Comparison of ENCODE assay signal across 8 mouse cellular contexts in the genomic region with DNA sequence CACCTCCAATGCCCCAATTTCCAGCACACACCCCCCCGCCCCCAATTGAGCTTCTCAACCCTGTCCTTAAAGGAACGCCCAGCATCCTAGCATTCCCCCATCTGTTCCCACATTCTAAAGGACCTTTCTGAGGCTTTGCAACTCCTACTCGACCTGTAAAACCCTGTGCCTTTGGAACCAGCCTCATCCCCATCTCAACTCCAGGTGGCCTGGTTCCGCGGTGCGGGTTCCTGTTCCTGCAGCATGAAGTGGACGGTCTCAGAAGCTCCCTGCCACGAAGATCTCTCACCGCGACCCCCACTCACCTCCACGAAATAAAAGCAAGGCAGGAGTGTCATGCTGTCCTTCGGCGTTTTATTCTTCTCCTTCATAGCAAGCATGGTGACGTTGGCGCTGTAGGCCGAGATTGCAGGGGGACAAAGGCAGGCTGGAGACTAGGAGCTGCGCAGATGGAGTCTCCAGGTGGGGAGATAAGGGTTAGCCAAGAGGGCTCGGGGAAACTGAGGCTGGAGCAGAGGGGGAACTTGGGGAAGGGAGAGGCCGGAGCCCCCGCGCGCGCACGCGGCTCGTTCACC. TPM values are rescaled to one million over a fixed set of nuclear protein-coding genes. Genes with fewer than 3 reads are reported as not detected.
DNase-seq lines count a peak whose midpoint lies in the region; ATAC-seq and TF ChIP-seq lines count a peak whose summit lies in the region.

No protein-coding gene starts in this region.

- no peaks in the 10 kb centered on the region for H3K9me3 ChIP-seq in heart, embryonic 13.5 days
- H3K9me3 ChIP-seq in G1E (replicated peaks) = no peaks in the 10 kb centered on the region
- no peaks in the 10 kb centered on the region for H3K9me3 ChIP-seq in forebrain, embryonic 14.5 days (replicated peaks; ENCODE audit: control insufficient read depth, low read length)
- H3K9me3 ChIP-seq in liver, embryonic 15.5 days (replicated peaks) = no peaks in the 10 kb centered on the region

- 5% methylated on average over 26 of the region's 26 CpGs for WGBS in heart, embryonic 13.5 days
- under 1% methylated on average over 26 of the region's 26 CpGs for WGBS in forebrain, embryonic 14.5 days
- 1% methylated on average over 26 of the region's 26 CpGs for WGBS in liver, embryonic 15.5 days (ENCODE audit: insufficient replicate concordance)

- peak overlapping the region; percentile 94 for H3K4me2 ChIP-seq in heart, embryonic 13.5 days
- H3K4me2 ChIP-seq in forebrain, embryonic 14.5 days (ENCODE audit: low read length) = peak overlapping the region; percentile 74
- H3K4me2 ChIP-seq in liver, embryonic 15.5 days = peak overlapping the region; percentile 75

- no peaks in the 10 kb centered on the region for H3K36me3 ChIP-seq in heart, embryonic 13.5 days
- no peaks in the 10 kb centered on the region for H3K36me3 ChIP-seq in G1E (replicated peaks)
- H3K36me3 ChIP-seq in forebrain, embryonic 14.5 days (ENCODE audit: control insufficient read depth, insufficient read depth, low read length) = peaks cover 29% of the 10 kb centered on the region
- no peaks in the 10 kb centered on the region for H3K36me3 ChIP-seq in liver, embryonic 15.5 days (replicated peaks)

- no peak for TF ChIP-seq CTCF in G1E (IDR thresholded peaks at IDR 0.05; ENCODE audit: low read depth, low read length)

- DNase-seq in heart, adult 18-20 months = no peak
- no peak for DNase-seq in G1E (ENCODE audit: low spot score)
- peak; percentile 46 for DNase-seq in forebrain, embryonic 14.5 days (ENCODE audit: low spot score)
- DNase-seq in adrenal gland, postnatal 10 days = no peak
- no peak for DNase-seq in cerebellum, postnatal 36 days
- DNase-seq in right cerebral cortex, postnatal 10 days (ENCODE audit: low spot score in 2 of 2) = no peak

- H3K9ac ChIP-seq in heart, embryonic 13.5 days = peak overlapping the region; percentile 88
- peak overlapping the region; percentile 98 for H3K9ac ChIP-seq in forebrain, embryonic 14.5 days (ENCODE audit: low read length)
- H3K9ac ChIP-seq in liver, embryonic 15.5 days = peak overlapping the region; percentile 27; the same call in 1 of the 2 replicates

- peaks cover 23% of the 10 kb centered on the region; the same call in 1 of the 2 replicates for H3K27me3 ChIP-seq in heart, embryonic 13.5 days (replicated peaks)
- peaks cover 54% of the 10 kb centered on the region for H3K27me3 ChIP-seq in G1E (ENCODE audit: insufficient read depth, low read length)
- no peaks in the 10 kb centered on the region for H3K27me3 ChIP-seq in forebrain, embryonic 14.5 days (replicated peaks; ENCODE audit: control insufficient read depth, insufficient read depth, low read length)
- H3K27me3 ChIP-seq in liver, embryonic 15.5 days = peaks cover 49% of the 10 kb centered on the region

- H3K27ac ChIP-seq in heart, embryonic 13.5 days (replicated peaks) = no peak overlapping the region; the same call in 1 of the 2 replicates
- H3K27ac ChIP-seq in forebrain, embryonic 14.5 days (ENCODE audit: low read depth, low read length) = peak overlapping the region; percentile 97
- no peak overlapping the region for H3K27ac ChIP-seq in liver, embryonic 15.5 days (replicated peaks)

- no peak for ATAC-seq in heart, embryonic 13.5 days (ENCODE audit: extremely low read depth, insufficient number of reproducible peaks, low FRiP score, low TSS enrichment)
- ATAC-seq in G1E (ENCODE audit: extremely low read depth, insufficient number of reproducible peaks, low FRiP score, poor library complexity, severe bottlenecking) = no peak
- ATAC-seq in forebrain, embryonic 14.5 days = peak; percentile 54
- ATAC-seq in liver, embryonic 15.5 days (ENCODE audit: insufficient read depth) = no peak

- H3K4me1 ChIP-seq in heart, embryonic 13.5 days = peaks cover 22% of the 10 kb centered on the region
- H3K4me1 ChIP-seq in G1E (ENCODE audit: insufficient read depth, low read depth, low read length) = peaks cover 43% of the 10 kb centered on the region
- peaks cover 17% of the 10 kb centered on the region for H3K4me1 ChIP-seq in forebrain, embryonic 14.5 days (ENCODE audit: control insufficient read depth, insufficient read depth, low read length)
- peaks cover 31% of the 10 kb centered on the region for H3K4me1 ChIP-seq in liver, embryonic 15.5 days (replicated peaks)

- peak overlapping the region; percentile 72 for H3K4me3 ChIP-seq in heart, embryonic 13.5 days
- peak overlapping the region; percentile 60; the same call in 1 of the 2 replicates for H3K4me3 ChIP-seq in G1E (ENCODE audit: low read depth, low read length)
- peak overlapping the region; percentile 85 for H3K4me3 ChIP-seq in forebrain, embryonic 14.5 days (ENCODE audit: low read depth, low read length)
- peak overlapping the region; percentile 55 for H3K4me3 ChIP-seq in liver, embryonic 15.5 days (replicated peaks)

RNA-seq across cellular contexts. Expression of a gene that starts 0.5 kb away (rescaled TPM):
- 2.5 and 2.6 TPM in 2 replicates for polyA plus RNA-seq in heart, embryonic 13.5 days (2015; fragmentation: Nextera tagmentation; extraction: Ambion mirVana)
- not detected for total RNA-seq in heart, adult 18-20 months (2021)
- not detected in 2 replicates for total RNA-seq in G1E (2014; fragmentation: Nextera tagmentation)
- 0.49 TPM in 1 of 2 replicates, not detected in the other for total RNA-seq in G1E (2017)
- 2.0 and 2.1 TPM in 2 replicates for polyA plus RNA-seq in G1E (2012)
- polyA plus RNA-seq in forebrain, embryonic 14.5 days (2014; fragmentation: Nextera tagmentation; extraction: Ambion mirVana) = 16.9 and 17.1 TPM in 2 replicates
- 112 and 131 TPM in 2 replicates for polyA plus RNA-seq in liver, embryonic 15.5 days (2015; fragmentation: Nextera tagmentation; extraction: Ambion mirVana)
- 1 to 10 TPM; 1.5 to 2.8 TPM for total RNA-seq in adrenal gland, postnatal 10 days (2021)

RNA-seq across cellular contexts. Expression of a gene that starts 0.6 kb away (rescaled TPM):
- polyA plus RNA-seq in heart, embryonic 13.5 days (2015; fragmentation: Nextera tagmentation; extraction: Ambion mirVana) = 15.8 and 16.4 TPM in 2 replicates
- under 1 TPM; 0.12 to 0.18 TPM for total RNA-seq in heart, adult 18-20 months (2021)
- total RNA-seq in G1E (2014; fragmentation: Nextera tagmentation) (not detected in 2 replicates), G1E (2017) (0.06 and 0.82 TPM in 2 replicates)
- polyA plus RNA-seq in G1E (2012) = 0.13 and 0.20 TPM in 2 replicates
- 224 and 298 TPM in 2 replicates for polyA plus RNA-seq in forebrain, embryonic 14.5 days (2014; fragmentation: Nextera tagmentation; extraction: Ambion mirVana)
- 5.8 and 6.1 TPM in 2 replicates for polyA plus RNA-seq in liver, embryonic 15.5 days (2015; fragmentation: Nextera tagmentation; extraction: Ambion mirVana)
- 1 to 10 TPM; 3.4 to 4.3 TPM for total RNA-seq in adrenal gland, postnatal 10 days (2021)

RNA-seq across cellular contexts. Expression of a gene that starts 12.2 kb away (rescaled TPM):
- 0.25 and 0.96 TPM in 2 replicates for polyA plus RNA-seq in heart, embryonic 13.5 days (2015; fragmentation: Nextera tagmentation; extraction: Ambion mirVana)
- not detected for total RNA-seq in heart, adult 18-20 months (2021)
- total RNA-seq in G1E (2014; fragmentation: Nextera tagmentation) (not detected in 2 replicates), G1E (2017) (0.23 TPM in 1 of 2 replicates, not detected in the other)
- polyA plus RNA-seq in G1E (2012) = 0.72 and 1.1 TPM in 2 replicates
- polyA plus RNA-seq in forebrain, embryonic 14.5 days (2014; fragmentation: Nextera tagmentation; extraction: Ambion mirVana) = 0.36 TPM in 1 of 2 replicates, not detected in the other
- 211 and 227 TPM in 2 replicates for polyA plus RNA-seq in liver, embryonic 15.5 days (2015; fragmentation: Nextera tagmentation; extraction: Ambion mirVana)
- 1 to 10 TPM; 2.1 to 2.3 TPM for total RNA-seq in adrenal gland, postnatal 10 days (2021)

RNA-seq across cellular contexts. Expression of a gene that starts 16.9 kb away (rescaled TPM):
- polyA plus RNA-seq in heart, embryonic 13.5 days (2015; fragmentation: Nextera tagmentation; extraction: Ambion mirVana) = not detected in 2 replicates
- 100 to 1,000 TPM in 1 of 2 experiments, 10 to 100 TPM in 1; 49.7 to 435 TPM for total RNA-seq in heart, adult 18-20 months (2021)
- total RNA-seq in G1E (2014; fragmentation: Nextera tagmentation) (not detected in 2 replicates), G1E (2017) (not detected in 2 replicates)
- not detected in 2 replicates for polyA plus RNA-seq in G1E (2012)
- not detected in 2 replicates for polyA plus RNA-seq in forebrain, embryonic 14.5 days (2014; fragmentation: Nextera tagmentation; extraction: Ambion mirVana)
- polyA plus RNA-seq in liver, embryonic 15.5 days (2015; fragmentation: Nextera tagmentation; extraction: Ambion mirVana) = not detected in 2 replicates
- 100 to 1,000 TPM; 316 to 348 TPM for total RNA-seq in adrenal gland, postnatal 10 days (2021)

RNA-seq across cellular contexts. Expression of a gene that starts 19.6 kb away (rescaled TPM):
- 122 and 141 TPM in 2 replicates for polyA plus RNA-seq in heart, embryonic 13.5 days (2015; fragmentation: Nextera tagmentation; extraction: Ambion mirVana)
- total RNA-seq in heart, adult 18-20 months (2021) = 10 to 100 TPM; 35.8 to 39.9 TPM
- total RNA-seq in G1E (2014; fragmentation: Nextera tagmentation) (333 and 387 TPM in 2 replicates), G1E (2017) (168 and 190 TPM in 2 replicates)
- polyA plus RNA-seq in G1E (2012) = 1,117 and 1,292 TPM in 2 replicates
- polyA plus RNA-seq in forebrain, embryonic 14.5 days (2014; fragmentation: Nextera tagmentation; extraction: Ambion mirVana) = 98.2 and 109 TPM in 2 replicates
- polyA plus RNA-seq in liver, embryonic 15.5 days (2015; fragmentation: Nextera tagmentation; extraction: Ambion mirVana) = 120 and 133 TPM in 2 replicates
- total RNA-seq in adrenal gland, postnatal 10 days (2021) = 100 to 1,000 TPM; 267 to 270 TPM

Comparison
In these comparisons a context has a peak if more than half of its experiments do, and no peak if none do; other contexts are left out.
1. H3K9ac ChIP-seq: peak in every context shown above with its lines; median percentile 98 in forebrain, embryonic 14.5 days; 88 in heart, embryonic 13.5 days; 27 in liver, embryonic 15.5 days.
2. RNA of a gene that starts 0.6 kb away (polyA plus RNA-seq): 224 to 298 TPM in forebrain, embryonic 14.5 days; 15.8 to 16.4 TPM in heart, embryonic 13.5 days, 5.8 to 6.1 TPM in liver, embryonic 15.5 days and 0.13 to 0.20 TPM in G1E; every median in the first group is over 10 times any median in the second.
3. RNA of a gene that starts 12.2 kb away (polyA plus RNA-seq): 211 to 227 TPM in liver, embryonic 15.5 days; 0.72 to 1.1 TPM in G1E, 0.36 TPM in forebrain, embryonic 14.5 days and 0.25 to 0.96 TPM in heart, embryonic 13.5 days; every median in the first group is over 100 times any median in the second.
4. Peak in every context shown above with its lines, with median percentiles within 50 percentile points of each other: H3K4me2 ChIP-seq and H3K4me3 ChIP-seq.